31 mouse cellular contexts compared by ENCODE assay signal in genomic region chr4:81490556-81490955, GRCm38 (mm10). TPM values are rescaled to one million over a fixed set of nuclear protein-coding genes. Genes with fewer than 3 reads are reported as not detected.
"Had no signal": no experiment of that assay in that cellular context is flagged by ENCODE, and none has a peak within 500 bp of the region (broad histone marks: within the 10 kb centered on the region; RNA-seq: fewer than 3 reads in every experiment).

No protein-coding gene starts in this region.

- H3K9ac ChIP-seq: limb, embryonic 12.5 days; limb, embryonic 13.5 days; limb, embryonic 15.5 days; liver, embryonic 12.5 days; liver, embryonic 13.5 days; liver, embryonic 14.5 days; liver, embryonic 15.5 days; liver, postnatal 0 days; lung, embryonic 14.5 days; lung, embryonic 15.5 days; midbrain, embryonic 12.5 days; midbrain, embryonic 13.5 days; midbrain, embryonic 15.5 days; neural tube, embryonic 12.5 days had no signal

- ATAC-seq: liver, embryonic 12.5 days; liver, postnatal 0 days; lung, postnatal 0 days; midbrain, embryonic 13.5 days; midbrain, embryonic 15.5 days; midbrain, embryonic 16.5 days had no signal

- H3K4me3 ChIP-seq: limb, embryonic 10.5 days; limb, embryonic 12.5 days; limb, embryonic 13.5 days; limb, embryonic 15.5 days; liver, embryonic 12.5 days; liver, embryonic 13.5 days; liver, embryonic 15.5 days; lung, embryonic 15.5 days; megakaryocyte, embryonic 14.5 days; midbrain, embryonic 10.5 days; midbrain, embryonic 12.5 days; midbrain, embryonic 13.5 days; midbrain, embryonic 15.5 days; myocyte; neural tube, embryonic 12.5 days had no signal

- DNase-seq: left cerebral cortex, postnatal 4 days; liver; liver, embryonic 13.5 days; liver, postnatal 0 days; lung, adult 18-20 months; lung, adult 2 months; lung, embryonic 14.5 days; lung, postnatal 10 days; lung, postnatal 14 days; lung, postnatal 36 days; midbrain, embryonic 14.5 days had no signal

- H3K4me2 ChIP-seq: limb, embryonic 12.5 days; limb, embryonic 13.5 days; limb, embryonic 15.5 days; liver, embryonic 11.5 days; liver, embryonic 12.5 days; liver, embryonic 13.5 days; liver, embryonic 15.5 days; lung, embryonic 14.5 days; lung, embryonic 15.5 days; midbrain, embryonic 11.5 days; midbrain, embryonic 12.5 days; midbrain, embryonic 13.5 days; midbrain, embryonic 15.5 days; neural tube, embryonic 12.5 days had no signal

- H3K9me3 ChIP-seq: limb, embryonic 10.5 days; limb, embryonic 12.5 days; limb, embryonic 13.5 days; limb, embryonic 15.5 days; liver, embryonic 12.5 days; liver, embryonic 13.5 days; liver, embryonic 15.5 days; lung, embryonic 15.5 days; megakaryocyte, embryonic 14.5 days; midbrain, embryonic 10.5 days; midbrain, embryonic 12.5 days; midbrain, embryonic 13.5 days; midbrain, embryonic 15.5 days; neural tube, embryonic 12.5 days had no signal

- H3K27me3 ChIP-seq: limb, embryonic 12.5 days; limb, embryonic 13.5 days; limb, embryonic 15.5 days; liver, embryonic 12.5 days; liver, embryonic 13.5 days; liver, embryonic 15.5 days; lung, embryonic 15.5 days; megakaryocyte, embryonic 14.5 days; midbrain, embryonic 12.5 days; midbrain, embryonic 13.5 days; midbrain, embryonic 15.5 days; neural tube, embryonic 12.5 days had no signal

- H3K4me1 ChIP-seq: limb, embryonic 10.5 days; limb, embryonic 12.5 days; limb, embryonic 13.5 days; limb, embryonic 15.5 days; liver, embryonic 12.5 days; liver, embryonic 13.5 days; liver, embryonic 15.5 days; lung, embryonic 15.5 days; megakaryocyte, embryonic 14.5 days; midbrain, embryonic 10.5 days; midbrain, embryonic 12.5 days; midbrain, embryonic 13.5 days; midbrain, embryonic 15.5 days; neural tube, embryonic 12.5 days had no signal

- H3K27ac ChIP-seq: limb, embryonic 10.5 days; limb, embryonic 12.5 days; limb, embryonic 13.5 days; limb, embryonic 15.5 days; liver, embryonic 12.5 days; liver, embryonic 13.5 days; liver, embryonic 14.5 days; liver, embryonic 15.5 days; lung, embryonic 15.5 days; macrophage; midbrain, embryonic 10.5 days; midbrain, embryonic 12.5 days; midbrain, embryonic 13.5 days; midbrain, embryonic 15.5 days; neural tube, embryonic 12.5 days had no signal

- H3K36me3 ChIP-seq: limb, embryonic 10.5 days; limb, embryonic 12.5 days; limb, embryonic 13.5 days; limb, embryonic 15.5 days; liver, embryonic 12.5 days; liver, embryonic 13.5 days; liver, embryonic 15.5 days; lung, embryonic 15.5 days; midbrain, embryonic 10.5 days; midbrain, embryonic 12.5 days; midbrain, embryonic 13.5 days; midbrain, embryonic 15.5 days; neural tube, embryonic 12.5 days had no signal

RNA-seq across cellular contexts. Expression of gene Mpdz, which starts 47.9 kb away (rescaled TPM):
- polyA plus RNA-seq: macrophage had no signal
